Mouse (Mus musculus) B cell, adult 2 months (primary cell): ENCODE results near the gene Map4k3.
"Not testable (repeated sequence)": the region's sequence is repeated elsewhere in the genome, so short reads cannot be mapped to it uniquely, and the experiment has no call there.

Source experiments
- DNase-seq, 2 experiments: peaks; one replicate each; pipeline ENCODE4 v3.0.0; 2022

Map4k3 gene

DNA sequence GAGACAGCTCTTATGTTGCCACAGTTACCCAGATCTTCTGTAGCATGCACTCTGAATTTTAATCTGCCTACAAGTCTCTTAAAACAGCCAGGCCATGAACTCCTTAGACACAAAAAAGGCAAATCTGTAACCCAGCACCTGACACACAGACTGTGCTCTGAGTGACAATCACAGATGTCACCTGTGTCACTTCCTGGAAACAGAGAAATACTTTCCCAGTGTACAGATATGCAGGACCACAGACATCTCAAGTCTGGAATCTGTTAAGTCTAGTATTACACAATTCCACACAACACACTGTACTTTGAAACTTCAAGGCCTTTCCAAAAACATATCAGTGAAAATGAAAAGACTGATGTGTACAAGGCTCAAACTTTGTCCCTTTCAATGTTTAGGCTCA lies 103.3 kb downstream of the Map4k3 start:
- DNase-seq: no peak

DNA sequence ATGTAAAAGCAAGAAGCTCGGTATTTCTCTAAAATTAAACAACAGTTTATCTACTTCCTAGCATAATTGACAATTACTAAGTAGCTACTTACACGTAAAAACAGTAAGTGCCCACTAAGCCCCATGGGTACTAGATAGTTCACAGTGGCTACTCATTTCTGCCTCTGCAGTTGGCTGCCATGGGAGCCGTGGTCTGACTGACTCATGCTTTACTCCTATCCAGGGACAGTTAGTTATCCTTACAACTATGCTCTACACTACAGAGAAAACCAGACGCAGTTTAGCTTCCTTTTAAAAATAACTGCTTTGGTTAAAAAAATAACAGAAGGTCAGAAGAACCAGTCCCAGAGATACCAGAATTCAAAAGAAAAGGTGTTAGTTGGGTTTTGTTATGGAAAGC lies 106.6 kb downstream of the Map4k3 start:
- no peak for DNase-seq

DNA sequence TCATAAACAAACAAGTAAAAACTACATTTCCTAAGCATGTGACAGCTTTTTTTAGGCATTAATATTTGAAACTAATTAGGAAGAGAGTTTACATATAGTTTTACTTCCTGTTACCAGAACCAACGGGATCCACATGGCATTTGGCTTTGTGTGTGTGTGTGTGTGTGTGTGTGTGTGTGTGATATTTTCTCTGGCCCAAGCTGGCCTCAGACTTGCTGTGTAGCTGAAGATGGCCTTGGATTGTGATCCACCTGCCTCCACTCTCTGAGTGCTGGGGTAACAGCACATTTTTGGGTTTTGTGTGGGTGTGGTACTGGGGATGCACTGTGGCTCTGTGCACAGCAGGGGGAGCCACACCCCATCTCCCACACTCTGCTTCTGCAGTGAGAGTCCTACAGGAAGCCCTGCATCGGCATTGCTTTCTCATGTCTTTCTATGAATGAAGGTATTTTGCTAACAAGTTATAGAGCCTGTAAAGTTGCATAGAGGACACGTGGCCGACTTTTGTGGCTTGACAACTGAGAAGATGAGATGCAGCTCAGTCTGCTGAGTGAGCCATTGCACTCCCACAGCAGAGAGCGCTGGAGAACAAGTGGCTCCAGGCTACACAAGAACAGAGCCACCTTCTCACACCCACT lies 107.4 kb downstream of the Map4k3 start:
- peak; percentile 71 for DNase-seq

DNA sequence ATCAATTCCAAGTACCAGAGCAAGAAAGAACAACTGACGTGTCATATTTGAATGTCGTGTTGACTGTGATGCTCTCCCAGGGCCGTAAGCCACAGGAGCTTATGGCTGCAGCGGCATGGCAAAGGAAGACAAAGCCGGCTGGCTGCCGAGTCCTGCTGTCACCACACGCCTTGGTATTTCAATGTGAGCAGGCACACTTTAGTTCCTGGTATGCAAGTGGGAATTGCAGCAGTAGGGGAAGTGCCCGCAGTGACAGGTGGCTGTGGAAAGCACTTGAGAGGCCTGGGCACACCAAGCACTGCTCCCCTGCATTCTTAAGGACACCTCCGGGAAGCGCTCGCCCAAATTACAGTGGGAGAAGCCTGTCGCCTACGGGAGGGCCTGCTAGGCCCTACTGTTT lies 108.7 kb downstream of the Map4k3 start:
- DNase-seq: no peak

DNA sequence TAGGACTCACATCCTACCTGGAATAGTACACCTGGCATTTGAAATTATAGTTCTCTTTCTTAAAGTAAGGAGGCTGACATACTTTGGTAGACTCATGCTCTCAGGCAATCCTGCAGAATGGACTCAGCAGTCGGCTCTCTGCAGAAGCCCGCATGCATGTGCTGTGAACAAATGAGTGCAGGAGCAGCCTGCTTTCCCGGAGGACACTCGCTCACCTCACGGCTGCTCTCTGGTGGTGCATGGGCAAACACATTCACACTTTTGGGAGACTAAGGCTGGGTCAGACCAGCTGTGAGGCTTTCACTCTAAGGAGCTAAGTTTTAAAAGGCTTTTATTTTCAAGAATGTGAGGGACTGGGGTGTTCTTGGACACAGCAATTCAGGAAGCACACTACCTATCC lies 109.4 kb downstream of the Map4k3 start:
- no peak for DNase-seq

DNA sequence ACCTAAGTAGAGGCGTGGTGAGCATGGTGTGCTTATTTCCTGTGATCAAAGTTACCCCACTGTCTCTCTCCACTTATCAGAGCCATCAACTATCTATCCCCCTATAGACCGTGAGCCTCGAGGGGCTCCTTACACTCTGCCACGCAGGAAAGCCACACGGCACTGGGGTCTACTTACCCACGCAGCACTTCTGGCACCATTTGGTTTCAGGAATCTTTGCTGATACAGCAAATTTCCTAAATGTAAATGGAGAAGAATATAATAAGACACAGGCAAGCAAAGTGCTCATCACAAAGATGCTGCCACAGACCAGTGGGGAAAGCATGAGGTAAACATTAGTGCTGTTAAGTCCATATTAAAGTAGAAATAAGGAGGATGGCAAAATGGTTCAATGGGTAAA lies 124.5 kb downstream of the Map4k3 start:
- no peak for DNase-seq

DNA sequence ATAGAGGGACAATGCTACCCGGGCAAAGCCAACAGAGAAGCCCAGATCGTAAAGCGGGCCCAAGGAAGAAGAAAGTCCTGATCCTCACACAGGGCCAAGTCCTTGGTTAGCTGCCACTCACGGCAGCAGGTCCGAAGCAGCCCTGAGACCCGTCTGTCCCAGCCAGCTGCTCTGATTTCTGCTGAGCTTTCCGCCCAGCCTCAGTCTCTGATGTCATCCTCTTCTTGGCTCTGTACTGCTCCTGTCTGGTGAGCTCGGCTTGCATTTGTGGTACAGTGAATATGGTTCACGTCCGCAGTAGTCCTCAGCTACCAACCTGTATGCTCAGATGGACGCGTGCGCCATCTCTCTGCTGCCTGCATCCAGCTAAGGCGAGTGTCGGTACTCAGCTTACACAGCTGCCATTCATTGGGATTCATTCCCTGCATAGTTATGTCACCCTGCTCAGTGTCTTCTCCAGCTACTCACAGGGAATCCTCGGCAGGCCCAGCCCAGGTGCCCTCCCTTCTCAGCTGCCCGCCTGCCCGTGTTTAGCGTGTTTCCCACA lies 125.1 kb downstream of the Map4k3 start:
- no peak for DNase-seq

DNA sequence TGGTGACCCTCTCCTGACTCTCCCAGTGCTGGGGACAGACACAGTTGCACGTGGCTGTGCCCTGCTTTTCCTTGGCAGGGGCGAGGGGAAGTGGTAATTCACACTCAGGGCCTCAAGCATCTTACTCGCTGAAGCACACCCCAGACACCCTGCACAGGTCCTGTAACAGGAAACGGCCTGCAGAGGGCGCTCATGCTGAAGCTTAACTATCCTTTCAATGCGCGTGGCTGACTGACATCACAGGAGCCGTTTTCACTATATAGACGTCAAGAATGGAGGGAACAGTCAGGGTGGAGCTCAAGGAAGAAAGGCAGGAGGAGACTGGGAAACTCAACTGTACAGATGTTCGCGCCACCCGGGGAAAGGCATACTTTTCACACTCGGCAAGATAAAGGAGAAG lies 126.9 kb downstream of the Map4k3 start:
- peak; percentile 28 to 32 for DNase-seq

DNA sequence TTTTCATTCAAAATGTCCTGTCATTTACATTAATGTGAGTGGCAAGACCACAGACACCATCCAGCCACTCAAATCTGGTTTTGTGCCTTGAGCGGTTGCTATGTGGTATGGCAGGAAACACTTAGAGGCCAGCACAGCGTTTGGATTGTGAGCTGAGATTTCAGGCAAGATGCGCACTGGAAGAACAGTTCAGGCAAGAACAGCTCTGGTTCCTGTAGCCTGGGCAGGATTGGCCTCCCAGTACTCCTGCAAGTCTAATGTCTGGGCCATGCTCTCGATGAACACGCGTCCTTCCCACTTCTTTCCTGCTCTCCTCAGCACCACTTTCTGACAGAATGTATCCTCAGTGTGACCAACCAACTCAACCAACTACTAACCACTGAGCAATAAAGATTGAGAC lies 145.2 kb downstream of the Map4k3 start:
- DNase-seq: no peak

DNA sequence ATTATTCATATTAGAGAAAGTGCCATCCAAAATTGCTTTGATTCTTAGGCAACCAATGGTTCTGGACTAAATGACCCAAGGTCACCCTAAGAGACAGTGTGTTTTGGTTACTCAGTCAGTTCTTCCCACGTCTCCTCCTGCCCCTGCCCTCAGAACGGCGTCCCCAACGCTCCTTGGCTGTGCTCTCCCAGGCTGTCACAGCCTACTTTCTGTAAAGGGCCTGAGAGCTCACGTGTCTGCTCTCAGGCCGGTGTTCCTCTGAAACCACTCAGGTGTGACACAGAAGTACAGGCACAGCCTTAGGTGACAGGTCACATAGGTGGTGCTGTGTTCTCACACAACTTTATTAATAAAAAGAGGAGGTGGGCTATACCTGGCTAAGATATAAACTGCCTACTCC lies 148.4 kb downstream of the Map4k3 start:
- no peak for DNase-seq

DNA sequence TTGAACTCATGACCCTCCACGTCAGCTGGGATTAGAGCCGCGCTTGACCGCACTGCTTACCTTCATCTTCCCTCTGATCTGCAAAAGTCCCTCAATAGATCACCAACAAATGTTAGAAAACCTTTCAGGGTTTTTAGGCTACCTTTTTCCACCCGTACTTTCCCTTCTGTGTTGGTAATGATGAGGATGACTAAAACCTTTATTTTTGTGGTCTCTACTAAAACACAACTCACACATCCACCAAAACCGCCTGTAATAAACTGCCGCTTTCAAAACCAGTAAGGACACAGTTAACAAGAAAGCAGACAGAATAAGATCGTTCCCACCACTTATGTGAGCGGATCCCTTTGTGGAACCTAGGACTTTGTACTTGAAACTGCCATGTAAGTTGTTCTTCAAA lies 149.2 kb downstream of the Map4k3 start:
- DNase-seq: no peak

DNA sequence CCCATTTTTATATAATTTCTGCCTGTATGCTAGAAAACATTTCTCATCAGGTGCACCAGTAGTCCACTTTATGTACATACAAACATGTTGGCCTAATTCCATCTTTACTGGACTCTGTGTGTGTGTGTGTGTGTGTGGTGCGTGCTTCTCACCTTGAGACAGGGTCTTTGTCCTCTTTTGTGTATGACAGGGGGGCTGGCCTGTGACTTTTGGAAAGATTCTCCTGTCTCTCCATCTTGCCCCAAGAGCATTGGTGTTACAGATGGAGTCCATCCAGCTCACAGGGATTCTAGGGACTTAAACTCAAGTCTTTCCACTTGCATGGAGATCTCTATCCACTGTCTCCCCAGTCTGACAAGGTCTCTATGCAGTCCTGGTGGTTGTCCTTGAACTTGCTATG lies 150.2 kb downstream of the Map4k3 start:
- DNase-seq: no peak

DNA sequence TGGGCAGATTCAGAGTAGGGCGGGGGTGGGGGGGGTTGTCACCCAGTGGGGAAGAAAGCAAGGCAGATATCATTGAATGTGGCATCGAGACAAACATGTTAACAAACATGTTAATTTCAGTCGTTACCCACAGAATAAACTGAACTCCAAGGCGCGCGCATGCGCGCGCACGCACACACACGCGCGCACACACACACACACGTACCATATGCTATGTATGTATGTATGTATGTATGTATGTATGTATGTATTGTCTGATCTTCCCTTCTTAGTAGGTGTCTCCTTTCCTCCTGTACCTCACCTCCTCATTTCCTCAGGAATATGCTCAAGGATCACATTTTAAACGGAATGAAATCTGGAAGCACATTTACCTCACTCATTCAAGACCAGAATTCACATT lies 150.6 kb downstream of the Map4k3 start, which contains the start of gene Cdkl4:
Gene Cdkl4, minus strand, starts transcription at position 175 of the 400 bp plus-strand sequence.
- DNase-seq: no peak

DNA sequence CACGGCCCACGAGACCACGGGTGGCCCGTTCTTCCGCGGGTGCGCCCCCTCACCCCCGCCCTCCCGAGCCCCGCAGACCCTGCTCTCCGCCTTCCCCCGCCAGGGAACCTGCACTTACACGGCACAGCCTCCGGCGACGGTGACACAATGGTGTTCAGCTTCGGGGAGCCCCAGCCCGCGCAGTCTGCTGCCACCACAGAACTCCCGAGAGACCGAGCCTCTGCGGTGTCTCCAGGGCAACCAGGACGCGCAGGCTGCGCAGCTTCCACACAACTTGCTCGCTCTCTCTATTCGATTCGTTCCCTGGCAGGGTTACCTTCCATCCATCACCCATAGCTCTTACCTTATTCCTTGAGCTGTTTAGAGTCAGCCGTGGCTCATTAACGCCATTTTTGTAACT lies 151.1 kb downstream of the Map4k3 start:
- DNase-seq: peak; percentile 91 to 92

DNA sequence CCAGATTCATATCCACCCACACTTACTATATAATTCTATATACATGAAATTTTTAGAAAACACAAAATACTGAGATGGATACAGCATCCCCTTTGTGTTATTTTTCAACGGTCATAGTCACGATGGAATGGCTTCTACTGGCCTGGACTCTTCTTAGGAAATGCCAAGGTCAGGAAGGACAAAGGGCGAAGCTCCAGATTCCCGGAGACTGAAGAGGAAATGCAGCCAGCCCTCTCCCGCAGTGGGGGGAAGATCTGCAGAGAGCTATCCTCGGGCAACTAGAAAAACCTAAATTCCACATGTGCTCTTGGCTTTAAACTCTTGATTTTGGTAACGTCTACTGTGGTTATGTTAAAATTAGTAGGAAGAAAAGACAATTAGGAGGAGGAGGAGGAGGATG lies 153.3 kb downstream of the Map4k3 start:
- DNase-seq: no peak

DNA sequence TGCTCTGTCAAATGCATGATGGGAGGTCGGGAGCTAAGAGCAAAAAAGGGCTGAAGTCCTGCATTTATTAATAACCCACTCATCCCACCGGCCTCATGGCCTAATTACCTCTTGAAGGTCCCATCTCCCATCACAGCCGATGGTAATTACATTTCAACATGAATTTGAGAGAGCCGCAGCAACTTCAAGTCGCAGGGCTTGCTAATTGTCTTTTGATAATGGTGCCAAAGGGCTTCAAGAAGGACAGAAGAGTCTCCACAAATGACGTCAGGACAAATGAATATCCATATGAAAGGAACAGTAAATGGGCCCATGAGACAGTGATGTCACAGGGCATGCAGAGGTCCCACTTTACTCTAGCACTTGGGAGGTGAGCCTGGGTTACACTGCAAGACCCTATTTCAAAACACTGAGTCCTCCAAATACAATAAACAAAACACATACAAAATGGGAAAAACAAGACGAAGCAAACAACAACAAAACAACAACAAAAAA lies 153.8 kb downstream of the Map4k3 start:
- no peak for DNase-seq

DNA sequence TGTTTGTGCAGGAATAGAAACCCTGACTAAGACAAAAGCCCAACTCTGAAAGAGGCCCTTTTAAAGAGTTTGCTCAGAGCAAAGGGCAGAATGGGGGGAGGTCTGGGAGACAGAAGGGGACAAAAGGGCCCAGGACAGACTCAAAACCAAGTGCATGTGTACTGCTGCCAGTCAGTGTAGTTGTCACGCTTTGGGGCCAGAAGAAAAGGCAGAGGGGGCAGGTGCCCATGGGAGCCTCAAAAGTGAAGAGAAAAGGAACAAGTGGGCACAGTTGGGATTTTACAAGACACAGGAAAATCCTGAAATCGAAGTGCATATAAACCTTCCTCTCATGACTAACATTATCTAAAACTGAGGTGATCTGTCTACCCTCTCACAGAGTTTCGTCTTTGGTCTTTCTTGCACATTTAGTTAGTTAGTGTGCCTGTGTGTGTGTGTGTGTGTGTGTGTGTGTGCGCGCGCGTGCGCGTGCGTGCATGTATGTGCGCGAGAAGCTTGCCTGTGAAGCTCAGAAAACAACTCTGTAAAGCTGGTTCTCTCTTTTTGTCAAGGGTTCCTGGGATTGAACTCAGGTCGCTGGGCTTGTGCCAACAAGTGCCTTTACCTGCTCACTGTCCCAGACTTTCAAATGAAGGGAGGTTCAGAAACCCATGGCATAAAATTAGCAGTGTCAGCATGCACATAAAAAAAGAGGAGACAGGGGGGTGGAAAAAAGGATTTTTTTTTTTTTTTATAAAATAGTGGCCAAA lies 155.9 kb downstream of the Map4k3 start:
- no peak for DNase-seq

DNA sequence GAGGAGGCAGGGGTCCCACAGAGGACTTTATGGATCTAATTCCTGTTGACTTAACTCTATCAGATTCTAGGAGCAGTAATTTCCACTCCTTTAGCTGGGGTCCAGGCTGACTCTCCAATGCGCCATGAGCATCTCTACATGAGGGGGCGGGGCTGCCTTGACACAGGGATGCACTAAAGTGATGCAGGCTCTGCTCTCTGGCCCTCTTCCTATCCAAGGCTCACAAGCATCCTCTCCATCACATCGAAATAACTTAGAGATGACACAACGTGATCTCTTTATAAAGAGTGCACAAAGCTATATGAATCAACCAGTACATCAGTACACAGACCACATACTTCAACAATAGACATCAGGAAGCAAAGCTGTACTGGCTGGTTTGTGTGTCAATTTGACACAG lies 156.8 kb downstream of the Map4k3 start:
- no peak for DNase-seq

DNA sequence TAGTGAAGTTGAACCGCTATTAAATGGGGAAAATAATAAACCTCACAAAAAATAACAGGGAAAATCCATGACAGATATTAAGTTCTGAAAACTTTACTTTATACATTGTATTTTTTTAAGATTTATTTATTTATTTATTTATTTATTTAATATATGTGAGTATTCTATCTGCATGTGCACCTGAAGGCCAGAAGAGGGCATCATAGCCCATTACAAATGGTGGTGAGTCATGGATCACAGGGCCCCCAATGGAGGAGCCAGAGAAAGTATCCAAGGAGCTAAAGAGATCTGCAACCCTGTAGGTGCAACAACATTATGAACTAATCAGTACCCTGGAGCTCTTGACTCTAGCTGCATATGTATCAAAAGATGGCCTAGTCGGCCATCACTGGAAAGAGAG lies 158.6 kb downstream of the Map4k3 start:
- not testable (repeated sequence) for DNase-seq

DNA sequence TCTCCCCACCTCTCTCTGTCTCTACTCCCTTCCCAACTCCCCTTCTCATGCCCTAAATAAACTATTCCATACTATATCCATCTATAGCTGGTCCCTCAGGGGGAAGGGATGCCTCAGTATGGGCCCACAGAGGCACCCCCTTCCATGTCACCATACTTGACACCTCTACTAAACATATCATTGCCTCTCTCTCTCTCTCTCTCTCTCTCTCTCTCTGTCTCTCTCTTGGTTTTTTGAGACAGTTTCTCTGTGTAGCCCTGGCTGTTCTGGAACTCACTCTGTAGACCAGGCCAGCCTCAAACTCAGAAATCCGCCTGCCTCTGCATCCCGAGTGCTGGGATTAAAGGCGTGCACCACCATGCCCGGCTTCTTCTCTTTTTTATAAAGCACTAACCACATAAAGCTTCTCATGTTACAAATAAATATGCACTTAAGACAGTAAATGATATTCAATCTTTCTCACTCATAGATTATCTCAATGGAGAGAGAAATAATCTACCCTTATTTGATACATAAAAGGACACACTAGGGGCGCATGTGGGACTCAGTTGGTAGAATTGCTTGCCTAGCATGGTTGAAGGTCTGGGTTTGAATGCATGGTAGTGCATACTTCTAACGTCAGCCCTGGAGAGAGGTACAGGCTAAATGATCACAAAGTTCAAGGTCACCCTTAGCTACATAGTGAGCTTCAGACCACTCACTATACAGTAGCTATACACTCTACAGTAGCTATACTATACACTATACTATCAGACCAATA lies 159.3 kb downstream of the Map4k3 start:
- DNase-seq: no peak

DNA sequence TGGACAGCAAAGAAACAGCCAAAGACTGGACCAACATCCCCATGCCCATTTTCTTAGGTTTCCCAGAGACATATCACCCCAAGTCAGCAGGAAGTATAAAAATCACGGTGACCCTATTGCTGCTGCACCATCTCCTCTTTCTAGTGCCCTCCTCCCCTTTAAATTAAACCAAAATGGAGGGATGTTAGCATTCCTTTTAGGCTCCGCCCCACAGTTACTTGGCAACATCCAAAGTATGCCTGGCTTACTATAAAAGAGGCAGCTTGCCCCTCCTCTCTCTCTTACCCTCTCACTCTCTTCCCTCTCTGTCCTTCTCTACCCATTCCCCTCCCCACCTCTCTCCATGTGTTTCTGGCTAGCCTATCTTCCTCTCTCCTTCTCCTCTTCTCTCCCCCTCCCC lies 159.8 kb downstream of the Map4k3 start:
- DNase-seq: no peak

DNA sequence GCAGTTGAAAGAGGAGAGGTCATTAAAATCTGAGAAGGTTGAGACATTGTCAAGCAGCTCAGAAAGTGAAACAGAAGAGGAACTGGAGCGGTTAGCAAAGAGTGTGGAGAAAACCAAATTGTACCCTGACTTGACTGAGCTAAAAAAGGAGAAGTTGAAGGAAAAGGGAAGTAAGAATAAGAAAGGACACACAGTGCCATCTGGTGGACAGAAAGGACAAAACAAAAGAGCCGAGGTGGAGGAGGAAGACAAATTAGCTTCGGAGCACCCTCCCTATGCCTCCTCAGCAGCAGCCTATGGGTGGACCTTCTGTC lies 163.7 kb downstream of the Map4k3 start:
- DNase-seq: peak; percentile 76 to 81

DNA sequence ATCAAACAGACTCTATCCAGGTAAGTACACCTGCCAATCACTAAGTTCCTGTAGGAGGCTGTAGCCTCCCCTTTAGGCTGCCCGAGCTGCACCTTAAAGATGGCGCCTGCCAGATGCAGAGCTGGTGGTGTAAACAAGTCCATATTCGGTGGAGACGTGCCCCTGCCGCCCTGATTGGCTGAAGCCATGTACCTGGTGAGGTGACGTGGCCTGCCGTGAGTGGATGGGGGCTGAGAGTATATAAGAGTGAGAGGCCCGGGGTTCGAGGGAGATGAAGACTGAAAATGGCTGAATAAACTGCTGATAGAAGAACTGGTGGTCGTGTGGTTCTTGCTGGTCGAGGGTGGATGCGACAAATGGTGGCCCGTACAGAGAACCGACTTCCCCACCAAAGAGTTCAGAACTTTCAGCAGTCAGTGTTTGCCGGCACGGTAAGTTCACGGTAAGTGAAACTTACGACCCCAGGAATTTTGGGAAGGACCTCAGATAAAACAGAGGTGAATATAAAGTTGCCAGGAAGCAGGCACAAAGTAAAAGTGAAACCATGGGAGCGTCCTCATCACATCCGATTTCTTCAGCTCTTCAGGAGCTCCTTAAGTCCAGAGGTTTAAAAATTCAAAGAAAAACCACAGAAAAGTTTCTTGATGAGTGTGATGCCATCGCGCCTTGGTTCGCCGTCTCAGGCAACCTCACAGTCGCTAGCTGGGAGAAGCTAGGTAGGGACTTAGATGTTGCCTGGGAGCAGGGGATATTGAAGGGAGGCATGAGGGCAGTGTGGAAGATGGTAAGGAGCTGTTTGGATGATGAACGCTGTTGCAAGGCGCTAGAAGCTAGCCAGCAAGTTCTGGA lies 164.3 kb downstream of the Map4k3 start:
- peak; percentile 62 to 65 for DNase-seq
